Mouse (Mus musculus): ENCODE data around the gene Catsperb.
"Not testable (repeated sequence)": the region's sequence is repeated elsewhere in the genome, so short reads cannot be mapped to it uniquely, and the experiment has no call there.

DNA sequence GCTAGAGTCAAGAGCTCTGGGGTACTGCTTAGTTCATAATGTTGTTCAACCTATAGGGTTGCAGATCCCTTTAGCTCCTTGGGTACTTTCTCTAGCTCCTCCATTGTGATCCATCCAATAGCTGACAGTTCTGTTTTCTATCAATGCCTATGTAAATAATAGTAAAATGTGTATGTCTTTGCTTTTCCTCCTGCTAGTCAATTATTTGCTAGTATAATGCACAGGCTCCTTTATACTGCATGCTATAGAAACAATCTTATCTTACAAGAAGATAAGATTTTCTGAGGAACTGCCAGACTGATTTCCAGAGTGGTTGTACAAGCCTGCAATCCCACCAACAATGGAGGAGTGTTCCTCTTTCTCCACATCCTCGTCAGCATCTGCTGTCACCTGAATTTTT lies 23.0 kb upstream of the Catsperb start:
- TF ChIP-seq CTCF (IDR thresholded peaks at IDR 0.05; ENCODE audit: borderline replicate concordance, insufficient read depth, low read length); POLR2A (IDR thresholded peaks at IDR 0.05; ENCODE audit: low read depth, low read length): not testable (repeated sequence)
